Mouse (Mus musculus) midbrain, embryonic 14.5 days (tissue): ENCODE results near the gene Zdhhc11. TPM values are rescaled to one million over a fixed set of nuclear protein-coding genes. Genes with fewer than 3 reads are reported as not detected.
"Not testable (repeated sequence)": the region's sequence is repeated elsewhere in the genome, so short reads cannot be mapped to it uniquely, and the experiment has no call there.

Source experiments
- ATAC-seq: fragments of 200-750 bp; cut with Nextera tagmentation; 2 replicates; pipeline ENCODE4 v1.8.0; 2017; ENCODE audit warnings: moderate number of reproducible peaks, moderate library complexity; ENCODE audit not compliant: low FRiP score, low TSS enrichment
- DNase-seq: peaks from one replicate; pipeline ENCODE4 v3.0.0-alpha.2; 2015
- H3K27ac ChIP-seq: fragments of 300-500 bp; sonication (generic); replicated peaks from 2 replicates; pipeline ENCODE4 v1.5.1; 2014; ENCODE audit warnings: mild to moderate bottlenecking, low read depth, low read length, moderate library complexity
- H3K27me3 ChIP-seq: fragments of 300-500 bp; sonication (generic); 2 replicates; pipeline ENCODE4 v1.6.1; 2014; ENCODE audit warnings: low read length, control low read depth, mixed read lengths; ENCODE audit not compliant: control insufficient read depth, insufficient read depth
- H3K36me3 ChIP-seq: fragments of 300-500 bp; sonication (generic); 2 replicates; pipeline ENCODE4 v1.6.1; 2014; ENCODE audit warnings: low read length, control low read depth; ENCODE audit not compliant: control insufficient read depth, insufficient read depth
- H3K4me1 ChIP-seq: fragments of 300-500 bp; sonication (generic); 2 replicates; pipeline ENCODE4 v1.6.1; 2014; ENCODE audit warnings: mild to moderate bottlenecking, antibody characterized with exemption, low read length, control low read depth; ENCODE audit not compliant: control insufficient read depth, insufficient read depth
- H3K4me2 ChIP-seq: fragments of 300-500 bp; sonication (generic); 2 replicates; pipeline ENCODE4 v1.6.1; 2014; ENCODE audit warnings: mild to moderate bottlenecking, low read length, moderate library complexity
- H3K4me3 ChIP-seq: fragments of 300-500 bp; sonication (generic); replicated peaks from 2 replicates; pipeline ENCODE4 v1.5.1; 2014; ENCODE audit warnings: low read depth, low read length
- H3K9ac ChIP-seq: fragments of 300-500 bp; sonication (generic); replicated peaks from 2 replicates; pipeline ENCODE4 v1.6.1; 2014; ENCODE audit warnings: mild to moderate bottlenecking, low read length, moderate library complexity
- H3K9me3 ChIP-seq: fragments of 300-500 bp; sonication (generic); 2 replicates; pipeline ENCODE4 v1.6.1; 2016; ENCODE audit warnings: low read length, control low read depth, mixed read lengths; ENCODE audit not compliant: control insufficient read depth
- WGBS: fragments of 180-500 bp; shearing (Covaris S2); extraction: QIAGEN DNeasy Blood & Tissue Kit; methylation state at CpG from one replicate; pipeline ENCODE4 v1.1.7; 2014; 5-methylcytosine and 5-hydroxymethylcytosine counted together
- polyA plus RNA-seq: library from polyadenylated mRNA; unstranded; fragments of >200 nt; fragmentation: Nextera tagmentation; extraction: Ambion mirVana; gene quantifications from 2 replicates; pipeline ENCODE4 v1.2.1, GENCODE M21; 2014

Gene Zdhhc11
- polyA plus RNA-seq, 1 experiment from 2014 or later: not detected

DNA sequence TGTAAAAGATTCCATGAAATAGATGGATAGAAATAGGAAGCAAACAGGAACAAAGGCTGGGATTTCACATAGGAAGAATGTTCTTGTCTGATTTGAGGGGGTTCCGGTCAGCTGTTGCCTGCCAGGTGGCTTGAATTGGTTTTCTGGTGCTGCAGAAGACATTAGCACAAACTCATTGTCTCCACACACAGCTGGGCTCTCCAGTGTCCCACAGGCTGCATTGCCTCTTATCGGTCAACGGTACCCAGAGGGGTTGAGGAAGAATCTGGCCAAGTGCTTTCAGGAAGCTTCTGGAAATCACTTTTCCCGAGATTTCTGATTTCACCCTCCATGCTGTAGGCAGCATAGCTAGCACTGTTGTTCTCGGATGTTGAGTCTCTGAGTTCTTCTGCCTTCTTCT, 27.6 kb downstream of the Zdhhc11 start:
- Histone ChIP-seq H3K4me2 (no peak overlapping the region), H3K4me3 (no peak overlapping the region), H3K27ac (no peak overlapping the region), H3K27me3 (no peaks in the 10 kb centered on the region), H3K9me3 (no peaks in the 10 kb centered on the region), H3K36me3 (no peaks in the 10 kb centered on the region), H3K4me1 (no peaks in the 10 kb centered on the region), H3K9ac (no peak overlapping the region)
- no peak for DNase-seq
- no peak for ATAC-seq
- WGBS: 83% methylated on average over 5 of the region's 5 CpGs

DNA sequence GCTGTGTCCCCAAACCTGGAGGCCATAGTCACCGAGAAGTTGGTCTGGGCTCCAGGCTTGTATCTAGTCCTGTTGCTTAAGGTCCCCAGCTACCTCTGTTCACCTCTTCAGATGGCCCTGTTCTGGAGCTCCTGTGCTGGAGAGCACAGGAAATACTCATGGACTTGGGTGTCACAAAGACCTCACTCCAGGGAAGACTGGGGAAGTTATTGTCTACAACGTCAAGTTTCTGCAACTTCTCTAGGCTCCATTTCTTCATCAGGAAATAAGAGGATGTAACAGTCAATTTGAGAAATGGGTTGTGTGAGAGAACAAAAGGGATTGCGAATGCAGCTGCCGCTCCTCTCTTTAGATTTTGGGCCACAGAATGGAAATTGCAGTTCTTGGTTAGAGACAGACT, 32.8 kb downstream of the Zdhhc11 start:
- Histone ChIP-seq H3K36me3 (no peaks in the 10 kb centered on the region), H3K9ac (no peak overlapping the region), H3K27ac (no peak overlapping the region), H3K4me1 (no peaks in the 10 kb centered on the region), H3K4me2 (no peak overlapping the region), H3K27me3 (no peaks in the 10 kb centered on the region), H3K9me3 (no peaks in the 10 kb centered on the region), H3K4me3 (no peak overlapping the region)
- ATAC-seq (no peak), DNase-seq (no peak)
- WGBS: 85% methylated on average over 4 of the region's 4 CpGs

DNA sequence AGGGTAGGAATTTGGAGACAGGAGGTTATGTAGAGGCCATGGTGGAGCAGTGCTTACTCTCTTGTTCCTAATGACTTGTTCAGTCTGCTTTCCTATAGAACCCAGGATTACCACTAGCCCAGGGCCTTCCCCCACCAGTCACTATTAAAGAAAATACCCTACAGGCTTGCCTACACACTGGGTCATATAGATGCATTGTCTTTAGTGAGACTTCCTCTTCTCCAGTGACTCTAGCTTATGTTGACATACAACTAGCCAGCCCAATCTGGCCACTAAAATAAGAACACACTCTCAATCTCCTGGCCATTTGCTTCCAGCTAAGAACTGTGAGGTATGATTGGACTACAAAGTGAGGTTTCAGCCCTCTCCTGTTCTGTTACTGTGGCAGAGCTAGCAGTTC, 36.9 kb downstream of the Zdhhc11 start:
- H3K9ac ChIP-seq: no peak overlapping the region
- ATAC-seq (no peak), DNase-seq (no peak)
- H3K4me3 ChIP-seq: no peak overlapping the region
- H3K9me3 ChIP-seq: no peaks in the 10 kb centered on the region
- H3K4me1 ChIP-seq: no peaks in the 10 kb centered on the region
- H3K27ac ChIP-seq: no peak overlapping the region
- H3K36me3 ChIP-seq: no peaks in the 10 kb centered on the region
- H3K27me3 ChIP-seq: no peaks in the 10 kb centered on the region
- H3K4me2 ChIP-seq: no peak overlapping the region

DNA sequence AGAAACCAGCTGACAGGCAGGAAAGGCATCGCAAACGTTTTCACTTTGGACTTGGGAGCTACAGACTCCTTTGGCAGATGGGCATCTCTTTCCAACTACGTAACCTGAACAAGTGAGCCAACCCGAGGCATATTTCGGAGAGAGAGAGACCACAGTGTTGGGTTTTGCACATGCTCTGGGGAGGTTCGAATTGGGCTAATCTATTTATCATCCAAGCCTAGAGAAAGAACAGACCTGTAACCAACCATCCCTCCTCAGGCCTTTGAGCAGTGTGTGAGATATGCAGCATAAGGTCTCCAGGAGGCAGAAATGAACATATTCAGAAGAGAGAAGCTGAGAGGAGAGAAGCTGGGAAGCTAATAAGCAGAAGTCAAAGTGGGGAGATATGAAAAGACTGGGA, 37.3 kb downstream of the Zdhhc11 start:
- no peaks in the 10 kb centered on the region for H3K27me3 ChIP-seq
- H3K9ac ChIP-seq: no peak overlapping the region
- DNase-seq (no peak), ATAC-seq (no peak)
- 84% methylated on average over 6 of the region's 6 CpGs for WGBS
- H3K4me1 ChIP-seq: no peaks in the 10 kb centered on the region
- H3K36me3 ChIP-seq: no peaks in the 10 kb centered on the region
- no peak overlapping the region for H3K4me3 ChIP-seq
- no peak overlapping the region for H3K4me2 ChIP-seq
- no peak overlapping the region for H3K27ac ChIP-seq
- no peaks in the 10 kb centered on the region for H3K9me3 ChIP-seq

DNA sequence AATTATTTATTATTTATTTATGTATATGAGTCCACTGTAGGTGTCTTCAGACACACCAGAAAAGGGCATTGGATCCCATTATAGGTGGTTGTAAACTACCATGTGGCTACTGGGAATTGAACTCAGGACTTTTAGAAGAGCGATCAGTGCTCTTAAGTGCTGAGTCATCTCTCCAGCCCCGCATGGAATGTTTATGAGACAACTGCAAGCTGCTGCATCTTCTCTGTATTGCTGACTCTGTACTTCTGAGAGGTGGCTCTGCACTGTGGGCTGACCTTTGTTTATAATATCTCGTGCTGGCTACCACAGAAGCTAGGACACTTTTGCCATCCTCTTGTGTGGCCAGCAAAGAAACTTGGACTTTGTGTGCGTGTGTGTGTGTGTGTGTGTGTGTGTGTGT, 37.8 kb downstream of the Zdhhc11 start:
- WGBS: 84% methylated on average over 4 of the region's 4 CpGs
- no peak overlapping the region for H3K27ac ChIP-seq
- ATAC-seq (no peak), DNase-seq (no peak)
- H3K36me3 ChIP-seq: no peaks in the 10 kb centered on the region
- no peaks in the 10 kb centered on the region for H3K27me3 ChIP-seq
- no peaks in the 10 kb centered on the region for H3K9me3 ChIP-seq
- H3K4me2 ChIP-seq: no peak overlapping the region
- no peak overlapping the region for H3K4me3 ChIP-seq
- no peak overlapping the region for H3K9ac ChIP-seq
- H3K4me1 ChIP-seq: no peaks in the 10 kb centered on the region

DNA sequence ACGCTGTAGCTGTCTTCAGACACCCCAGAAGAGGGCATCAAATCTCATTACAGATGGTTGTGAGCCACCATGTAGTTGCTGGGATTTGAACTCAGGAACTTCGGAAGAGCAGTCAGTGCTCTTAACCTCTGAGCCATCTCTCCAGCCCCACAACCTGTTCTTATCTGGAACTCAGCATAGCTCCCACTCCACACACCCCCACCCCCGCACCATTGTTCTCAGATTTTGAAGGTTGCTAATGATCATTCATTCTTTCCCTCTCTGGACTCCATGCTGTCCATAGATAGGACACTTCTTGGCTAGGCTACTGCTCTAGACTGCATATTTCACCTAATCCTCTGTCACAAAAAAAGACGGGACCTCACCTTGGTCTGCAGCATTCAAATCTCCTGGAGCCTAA, 43.2 kb downstream of the Zdhhc11 start:
- not testable (repeated sequence) for ATAC-seq, H3K4me1 ChIP-seq, H3K27me3 ChIP-seq, H3K9me3 ChIP-seq, H3K4me2 ChIP-seq, H3K4me3 ChIP-seq, H3K9ac ChIP-seq, H3K27ac ChIP-seq, H3K36me3 ChIP-seq, DNase-seq
- WGBS: 92% methylated on average over 4 of the region's 4 CpGs

DNA sequence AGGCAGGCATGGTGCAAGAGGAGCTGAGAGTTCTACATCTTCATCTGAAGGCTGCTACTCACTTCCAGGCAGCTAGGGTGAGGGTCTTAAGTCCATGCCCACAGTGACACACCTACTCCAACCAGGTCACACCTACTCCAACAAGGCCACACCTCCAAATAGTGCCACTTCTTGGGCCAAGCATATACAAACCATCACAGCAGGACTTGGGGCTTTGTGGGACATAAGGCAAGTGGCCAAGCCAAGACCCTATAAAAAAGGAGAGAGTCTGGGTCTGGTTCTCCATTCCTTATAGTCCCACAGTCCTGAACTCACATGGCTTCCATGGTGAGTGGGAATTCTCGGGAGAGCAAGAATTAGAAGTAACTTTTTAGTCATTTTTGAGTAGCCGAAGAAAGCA, 44.6 kb downstream of the Zdhhc11 start:
- not testable (repeated sequence) for H3K36me3 ChIP-seq, H3K9me3 ChIP-seq, H3K4me3 ChIP-seq, H3K9ac ChIP-seq, H3K4me1 ChIP-seq, H3K27me3 ChIP-seq, DNase-seq, ATAC-seq, H3K27ac ChIP-seq
- peak overlapping the region; percentile 93 for H3K4me2 ChIP-seq
- 83% methylated on average over 2 of the region's 2 CpGs for WGBS

DNA sequence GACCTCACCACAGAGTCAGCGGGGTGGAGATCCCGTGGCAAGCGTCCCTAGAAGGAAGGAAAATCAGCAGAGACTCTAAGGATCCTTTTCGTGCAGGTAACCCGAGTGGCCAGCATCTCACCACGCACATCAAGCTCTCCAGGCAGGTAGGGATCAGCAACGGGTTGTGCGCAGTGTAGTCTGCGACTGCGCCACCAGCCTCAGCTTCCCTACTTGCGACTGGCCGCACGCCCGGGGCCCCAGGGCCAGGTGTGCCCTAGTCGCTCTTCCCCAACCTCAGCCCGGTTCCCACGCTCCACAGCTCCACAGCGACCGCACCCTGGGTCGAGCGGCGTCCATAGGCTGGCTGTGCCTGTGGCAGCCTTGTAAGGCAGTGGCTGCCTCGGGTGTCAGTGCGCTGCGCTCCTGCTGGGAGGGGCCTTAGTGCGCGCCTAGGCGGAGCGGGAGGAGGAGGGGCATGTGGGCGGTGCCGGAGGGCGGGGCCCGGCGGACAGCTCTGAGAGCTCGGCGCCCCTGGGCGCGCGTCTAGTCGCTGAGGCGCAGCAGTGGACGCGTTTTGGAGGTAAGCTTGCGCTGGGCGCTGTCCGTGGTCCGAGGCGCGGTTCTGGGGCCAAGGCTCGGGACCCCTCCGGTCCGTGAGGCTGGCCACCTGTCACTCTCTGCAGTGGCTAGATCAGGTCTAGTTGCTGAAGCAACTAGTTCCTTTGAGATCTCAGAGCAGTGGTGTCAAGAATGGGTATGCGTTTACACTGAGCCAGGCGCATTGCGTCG, 45.5 kb downstream of the Zdhhc11 start, which contains the start of gene Tppp:
Tppp (plus strand) TSS at position 460 of the 771 bp plus-strand sequence.
- peak within 1 kb of the TSS; percentile 60 for H3K27ac ChIP-seq
- no peaks in the 10 kb centered on the region for H3K9me3 ChIP-seq
- ATAC-seq: peak; percentile 88
- H3K4me2 ChIP-seq: peak within 1 kb of the TSS; percentile 93
- H3K4me3 ChIP-seq: peak within 1 kb of the TSS; percentile 61
- H3K4me1 ChIP-seq: peaks cover 8% of the 10 kb centered on the region
- H3K36me3 ChIP-seq: no peaks in the 10 kb centered on the region
- H3K9ac ChIP-seq: peak within 1 kb of the TSS; percentile 73
- H3K27me3 ChIP-seq: peaks cover 5% of the 10 kb centered on the region; the same call in 1 of the 2 replicates
- DNase-seq: peak; percentile 91
- WGBS: under 1% methylated on average over 56 of the region's 56 CpGs
